Mouse (Mus musculus): ENCODE measurements around the gene Itgb5.
A peak's percentile ranks its signal among the peaks of the same experiment; 100 is the strongest.

Gene Itgb5

DNA sequence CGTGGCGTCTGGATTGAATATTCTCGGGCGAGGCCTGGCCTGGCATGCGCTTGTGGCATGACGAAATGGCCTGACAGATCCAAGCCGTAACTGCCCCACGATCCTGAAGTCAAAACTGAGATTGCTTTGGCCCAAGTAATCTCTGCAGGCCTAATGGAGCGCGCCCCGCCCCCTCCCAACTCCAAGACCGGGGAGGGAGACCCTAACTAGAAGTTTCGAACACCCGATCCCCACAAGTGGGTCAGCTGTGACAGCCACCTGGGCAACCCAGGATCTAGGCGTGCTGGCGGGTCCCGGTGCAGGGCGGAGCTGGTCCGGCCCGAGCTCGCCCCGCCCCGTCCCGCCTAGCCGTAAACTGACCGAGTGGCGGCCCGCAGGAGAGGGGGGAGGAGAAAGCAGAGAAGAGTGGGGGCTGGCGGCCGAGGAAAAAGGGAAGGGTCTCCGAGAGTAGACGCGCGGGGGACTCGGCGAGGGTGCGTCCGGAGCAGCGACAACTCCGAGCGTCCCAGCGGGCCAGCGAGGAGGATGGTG lies at the start of gene Itgb5:
Gene Itgb5, plus strand, starts transcription at position 365 of the 531 bp plus-strand sequence.
- DNase-seq = peak; percentile 80 to 85

DNA sequence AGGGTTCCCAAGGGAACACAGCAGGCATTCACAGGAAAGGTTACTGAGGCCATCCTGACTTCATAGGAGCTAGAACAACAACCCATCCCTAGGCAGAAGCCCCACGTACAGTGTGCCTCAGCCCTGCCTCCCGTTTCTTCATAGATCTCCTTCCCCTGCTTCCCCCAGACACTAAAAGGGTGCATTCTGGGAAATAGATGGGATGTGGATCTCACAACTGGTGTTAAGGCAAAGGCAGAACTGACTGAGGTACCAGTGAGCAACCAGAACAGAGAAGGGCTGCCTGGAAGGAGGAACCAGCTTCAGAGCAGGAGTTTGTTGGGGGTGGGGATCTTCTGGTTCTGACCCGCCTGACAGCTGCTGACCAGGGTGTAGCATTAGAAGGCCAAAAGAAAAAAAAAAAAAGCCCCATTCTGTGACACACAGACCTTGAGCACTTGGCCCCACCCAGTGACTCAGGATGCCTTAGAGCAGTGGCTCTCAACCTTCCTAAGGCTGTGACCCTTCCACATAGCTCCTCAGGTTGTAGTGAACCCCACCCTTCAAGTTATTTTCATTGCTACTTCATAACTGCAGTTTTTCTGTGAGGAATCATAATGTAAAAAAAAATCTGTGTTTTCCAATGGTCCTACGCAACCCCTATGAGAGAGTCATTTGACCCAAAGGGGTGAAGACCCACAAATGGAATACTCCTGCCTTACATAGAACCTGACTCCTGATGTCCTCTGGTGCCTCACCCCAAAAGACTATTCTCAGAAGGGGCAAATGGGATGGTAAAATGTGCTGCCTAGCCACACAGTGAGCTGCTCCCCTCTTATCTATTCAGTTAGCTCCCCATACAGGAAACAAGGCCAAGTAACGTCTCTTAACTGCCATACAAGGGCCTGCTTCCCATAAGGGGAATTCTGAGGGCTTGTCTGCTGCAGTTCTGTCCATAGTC lies 47.4 kb upstream of the Itgb5 start:
- no peak for DNase-seq

DNA sequence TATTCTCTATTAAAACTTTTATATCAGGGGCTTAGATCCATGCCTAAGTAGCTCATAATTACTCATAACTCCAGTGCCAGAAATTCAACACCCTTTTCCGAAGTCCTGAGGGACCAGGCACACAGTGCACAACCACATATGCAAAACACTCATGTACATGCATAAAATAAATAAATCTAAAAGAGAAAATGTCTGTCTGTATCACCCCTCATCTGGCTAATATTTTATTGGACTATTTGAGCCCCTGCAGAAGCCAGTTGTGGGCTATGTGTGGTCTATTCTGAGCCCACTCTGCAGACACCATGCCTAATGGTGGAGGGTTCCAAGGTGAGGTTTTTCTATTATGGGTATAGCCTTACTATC lies 46.8 kb upstream of the Itgb5 start:
- no peak for DNase-seq

DNA sequence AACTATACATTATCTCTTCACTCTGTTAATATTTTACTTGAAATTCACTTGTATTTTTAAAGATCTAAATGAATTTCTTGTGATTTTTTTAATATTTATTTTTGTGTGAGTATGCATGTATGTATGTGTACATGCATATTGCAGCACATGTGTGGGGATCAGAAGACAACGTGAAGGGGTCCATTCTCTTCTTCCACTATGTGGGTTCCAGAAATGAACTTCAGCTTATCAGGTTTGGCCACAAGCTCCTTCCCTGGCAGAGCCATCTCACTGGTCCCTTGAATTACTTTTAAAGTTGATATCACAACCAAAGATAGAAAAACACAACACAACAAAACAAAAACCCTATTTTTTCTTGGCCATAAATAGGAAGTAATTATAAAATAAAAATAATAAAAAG lies 44.9 kb upstream of the Itgb5 start:
- DNase-seq = no peak

DNA sequence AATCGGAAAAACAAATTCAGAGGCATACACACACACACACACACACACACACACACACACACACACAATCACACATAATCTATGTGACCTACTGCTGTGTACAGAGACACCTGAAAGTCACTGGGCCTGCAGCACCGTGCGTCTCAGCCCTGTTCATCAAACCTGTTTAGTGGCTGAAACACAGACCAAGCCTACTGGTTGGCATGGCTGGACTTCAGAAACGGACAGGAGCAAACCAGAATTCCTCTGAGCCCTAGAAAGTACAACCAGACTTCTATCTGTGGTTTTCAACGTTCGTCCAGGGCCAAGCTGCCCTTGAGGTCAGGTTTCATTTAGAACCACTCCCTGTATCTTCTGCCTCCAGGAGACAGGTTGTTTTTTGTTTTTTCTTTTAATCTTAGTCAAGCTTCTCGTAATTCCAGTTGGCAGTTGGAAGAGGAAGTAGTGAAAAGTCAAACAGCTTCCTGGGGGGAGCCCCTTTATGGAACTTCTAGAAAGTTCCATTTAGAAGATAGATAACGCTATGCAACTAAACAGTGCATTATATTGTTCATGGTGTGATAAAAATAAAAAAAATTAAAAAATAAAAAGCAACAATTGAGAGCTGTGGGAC lies 44.3 kb upstream of the Itgb5 start:
- DNase-seq = no peak

DNA sequence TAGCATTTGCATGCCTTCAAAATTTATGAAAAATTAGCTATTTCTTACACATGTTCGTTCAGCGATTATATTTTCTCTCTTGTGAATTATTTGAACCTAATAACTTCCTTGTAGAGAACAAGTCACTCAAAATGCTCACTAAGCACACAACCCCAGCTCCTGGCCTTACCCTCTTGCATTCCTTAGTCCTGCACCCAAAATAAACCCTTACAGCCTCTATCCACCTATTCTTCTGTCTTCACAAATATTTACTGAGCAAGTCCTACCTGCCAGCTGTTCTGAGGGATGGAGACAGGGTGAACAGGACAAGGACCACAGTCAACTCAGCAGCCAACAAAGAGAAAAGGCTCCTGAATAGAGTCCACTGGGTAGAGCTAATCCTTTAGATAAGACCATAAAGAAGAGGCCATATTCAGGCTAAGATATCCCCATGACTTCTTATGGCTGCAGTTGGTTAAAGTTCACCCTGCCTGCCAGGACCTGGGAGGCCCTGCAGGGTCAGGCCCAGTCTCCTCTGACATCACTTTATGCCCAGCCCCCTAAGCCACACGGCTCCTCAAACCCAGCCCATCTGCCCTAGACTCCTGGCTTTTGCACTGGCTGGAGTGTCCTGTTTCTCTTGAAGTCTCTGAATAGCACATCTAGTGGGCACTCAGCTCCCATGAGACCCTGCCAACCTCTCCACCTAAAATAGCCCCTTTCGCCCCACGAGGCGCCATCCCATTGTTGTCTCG lies 42.6 kb upstream of the Itgb5 start:
- no peak for DNase-seq

DNA sequence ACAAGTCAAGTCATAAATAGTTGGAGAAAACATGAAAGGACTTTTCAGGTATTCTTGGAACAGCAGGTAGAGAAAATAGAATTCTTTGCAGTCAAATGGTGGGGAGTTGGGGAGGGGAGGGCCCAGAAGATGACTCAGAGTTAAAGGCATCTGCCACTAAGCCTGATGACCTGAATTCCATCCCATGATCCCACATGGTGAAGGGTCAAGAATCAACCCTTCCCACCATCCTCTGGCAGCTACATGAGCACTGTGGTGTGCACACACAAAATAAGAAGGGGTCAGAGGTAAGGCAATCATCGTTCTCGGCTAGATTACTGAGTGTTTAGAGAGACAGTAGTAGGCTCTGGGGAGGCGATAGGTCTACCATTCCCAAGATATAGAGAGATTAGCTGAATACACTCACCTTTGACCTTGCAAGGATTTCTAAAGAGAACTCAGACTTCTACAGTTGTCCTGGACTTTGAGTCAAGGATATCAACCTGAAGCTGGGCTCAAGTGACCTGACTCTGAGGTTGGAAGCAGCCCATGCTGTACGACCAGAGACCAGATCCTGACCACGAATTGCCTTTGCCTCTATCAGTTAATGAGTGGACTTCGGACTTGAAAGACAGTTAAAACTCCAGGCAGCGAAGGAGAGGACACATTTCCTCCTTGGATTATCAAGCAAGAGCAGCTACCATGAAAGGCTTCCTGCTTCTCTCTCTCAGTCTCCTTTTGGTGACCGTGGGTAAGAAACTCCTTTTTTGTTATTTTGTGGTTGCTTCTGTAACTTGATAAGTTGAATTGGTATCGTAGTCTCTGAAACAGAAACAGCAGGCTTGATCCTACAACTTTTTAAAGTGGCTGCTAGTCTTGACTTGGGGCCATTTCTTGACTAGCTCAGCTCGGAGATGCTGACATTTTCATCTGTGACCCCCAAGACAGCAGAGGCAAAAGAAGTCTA lies 35.3 kb upstream of the Itgb5 start, which contains the start of gene Muc13:
Gene Muc13, plus strand, starts transcription at position 192 of the 946 bp plus-strand sequence.
- no peak for DNase-seq

DNA sequence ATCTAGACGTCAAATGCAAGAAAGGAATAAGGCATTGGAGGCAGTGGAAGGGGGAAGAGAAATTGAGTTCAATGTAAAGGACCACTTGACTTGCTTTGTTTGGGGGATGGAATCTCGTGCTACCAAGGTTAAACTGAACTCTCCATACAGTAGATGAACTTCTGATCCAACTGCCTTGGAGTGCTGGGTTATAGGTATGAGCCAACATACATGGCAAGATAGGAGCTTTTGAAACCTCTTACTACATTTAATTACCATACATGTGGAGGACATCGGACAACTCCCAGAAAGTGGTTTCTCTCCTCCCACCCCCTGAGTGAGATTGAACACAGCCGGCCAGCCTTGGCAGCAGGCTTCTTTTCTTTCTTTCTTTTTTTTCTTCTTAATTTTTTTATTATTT lies 34.4 kb upstream of the Itgb5 start:
- no peak for DNase-seq

DNA sequence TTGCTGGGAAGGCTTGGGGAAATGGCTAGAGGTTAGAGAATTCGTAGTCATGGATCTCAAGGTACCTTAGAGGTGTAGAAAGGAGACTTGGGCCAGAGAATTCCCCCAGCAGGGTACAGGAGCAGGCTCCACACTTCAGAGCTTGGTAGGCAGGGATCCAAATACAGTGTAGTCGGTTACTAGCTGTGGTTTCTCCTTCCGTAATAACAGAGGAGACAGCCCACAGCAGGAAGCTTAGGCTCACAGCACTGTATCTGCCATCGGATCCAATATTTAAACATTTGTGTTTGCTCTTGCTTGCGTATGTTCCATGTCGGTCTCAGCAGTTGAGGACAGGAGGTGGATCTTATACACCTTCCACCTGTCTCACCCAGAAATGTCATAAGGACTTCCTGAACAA lies 33.6 kb upstream of the Itgb5 start:
- DNase-seq = no peak

DNA sequence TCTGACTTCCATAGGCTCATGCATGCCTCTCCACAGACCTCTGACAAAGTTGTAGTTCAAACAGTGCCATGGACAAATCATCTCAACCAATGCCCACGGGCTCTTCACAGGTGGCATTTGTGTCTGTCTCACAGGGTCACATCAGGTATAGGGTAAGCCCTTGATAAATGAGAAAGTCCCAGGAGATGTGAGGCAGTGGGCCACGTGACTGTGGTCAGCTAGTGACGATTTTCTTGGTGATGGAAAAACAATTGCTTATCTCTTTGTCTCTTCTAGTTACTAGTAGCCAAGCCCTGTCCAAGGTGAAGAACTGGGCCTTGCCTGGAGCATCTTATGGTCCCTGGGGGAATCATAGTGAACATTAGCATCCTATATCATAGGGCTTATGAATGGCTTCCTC lies 32.7 kb upstream of the Itgb5 start:
- DNase-seq = no peak

DNA sequence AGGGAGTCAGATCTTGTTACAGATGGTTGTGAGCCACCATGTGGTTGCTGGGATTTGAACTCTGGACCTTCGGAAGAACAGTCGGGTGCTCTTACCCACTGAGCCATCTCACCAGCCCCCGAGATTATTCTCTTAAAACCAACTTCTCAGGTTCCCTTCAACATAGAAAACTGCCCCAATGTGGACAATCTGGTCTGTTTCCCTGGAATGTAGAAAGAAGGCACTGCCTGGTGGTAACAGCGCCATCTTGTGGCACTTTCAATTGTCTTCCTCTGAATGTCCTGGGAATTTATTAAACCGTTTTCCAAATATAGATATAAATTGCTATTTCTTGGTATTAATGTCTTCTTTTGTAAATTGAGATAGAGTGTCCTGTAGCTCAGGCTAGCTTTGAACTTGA lies 31.6 kb upstream of the Itgb5 start:
- DNase-seq = peak; percentile 60 to 81

DNA sequence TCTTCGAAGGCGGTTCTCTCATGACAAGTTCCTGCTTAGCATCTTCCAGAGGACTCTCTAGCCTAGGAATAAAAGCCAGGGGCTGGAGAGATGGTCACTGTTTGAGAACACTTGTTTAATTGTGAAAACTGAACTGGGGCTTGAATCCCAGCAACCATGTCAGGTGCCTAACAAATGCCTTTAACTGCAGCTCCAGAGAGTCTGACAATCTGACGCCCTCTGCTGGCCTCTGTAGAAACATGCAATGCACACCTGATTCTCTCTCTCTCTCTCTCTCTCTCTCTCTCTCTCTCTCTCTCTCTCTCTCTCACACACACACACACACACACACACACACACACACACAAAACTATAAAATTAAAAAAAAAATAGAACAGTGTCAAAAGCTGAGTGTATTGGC lies 19.5 kb upstream of the Itgb5 start:
- DNase-seq = no peak

DNA sequence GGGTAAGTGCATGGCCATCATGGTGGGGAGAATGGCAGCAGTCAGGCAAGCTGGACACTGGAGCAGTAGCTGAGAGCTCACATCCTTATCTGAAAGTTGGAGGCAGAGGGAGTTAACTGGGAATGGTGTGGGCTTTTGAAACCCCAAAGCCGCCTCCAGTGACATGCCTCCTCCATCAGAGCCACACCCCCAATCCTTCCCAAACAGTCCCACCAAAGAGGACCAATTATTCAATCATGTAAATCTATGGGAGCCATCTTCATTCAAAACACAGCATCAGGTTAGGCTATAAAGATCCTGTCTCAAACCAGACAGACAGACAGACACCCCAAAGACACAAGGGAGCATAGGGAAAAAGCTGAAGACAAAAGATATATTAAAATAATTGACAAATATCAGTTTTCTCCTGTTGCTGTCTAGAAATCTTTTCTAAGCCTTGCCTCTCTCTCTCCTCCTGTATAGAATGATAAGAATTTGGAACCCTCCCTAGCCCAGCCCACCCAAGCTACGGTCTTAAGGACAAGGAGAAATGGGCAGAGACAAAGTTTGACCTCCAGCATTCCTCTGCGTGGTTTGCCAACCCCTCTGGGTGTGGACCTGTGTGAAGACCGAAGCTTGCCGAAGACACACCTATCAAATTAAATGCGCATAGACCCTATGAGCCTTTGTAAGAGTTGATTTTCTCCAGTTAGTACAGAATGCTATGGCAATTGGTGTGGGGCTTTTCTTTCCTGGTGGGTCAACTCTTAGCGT lies 10.9 kb upstream of the Itgb5 start:
- no peak for DNase-seq

DNA sequence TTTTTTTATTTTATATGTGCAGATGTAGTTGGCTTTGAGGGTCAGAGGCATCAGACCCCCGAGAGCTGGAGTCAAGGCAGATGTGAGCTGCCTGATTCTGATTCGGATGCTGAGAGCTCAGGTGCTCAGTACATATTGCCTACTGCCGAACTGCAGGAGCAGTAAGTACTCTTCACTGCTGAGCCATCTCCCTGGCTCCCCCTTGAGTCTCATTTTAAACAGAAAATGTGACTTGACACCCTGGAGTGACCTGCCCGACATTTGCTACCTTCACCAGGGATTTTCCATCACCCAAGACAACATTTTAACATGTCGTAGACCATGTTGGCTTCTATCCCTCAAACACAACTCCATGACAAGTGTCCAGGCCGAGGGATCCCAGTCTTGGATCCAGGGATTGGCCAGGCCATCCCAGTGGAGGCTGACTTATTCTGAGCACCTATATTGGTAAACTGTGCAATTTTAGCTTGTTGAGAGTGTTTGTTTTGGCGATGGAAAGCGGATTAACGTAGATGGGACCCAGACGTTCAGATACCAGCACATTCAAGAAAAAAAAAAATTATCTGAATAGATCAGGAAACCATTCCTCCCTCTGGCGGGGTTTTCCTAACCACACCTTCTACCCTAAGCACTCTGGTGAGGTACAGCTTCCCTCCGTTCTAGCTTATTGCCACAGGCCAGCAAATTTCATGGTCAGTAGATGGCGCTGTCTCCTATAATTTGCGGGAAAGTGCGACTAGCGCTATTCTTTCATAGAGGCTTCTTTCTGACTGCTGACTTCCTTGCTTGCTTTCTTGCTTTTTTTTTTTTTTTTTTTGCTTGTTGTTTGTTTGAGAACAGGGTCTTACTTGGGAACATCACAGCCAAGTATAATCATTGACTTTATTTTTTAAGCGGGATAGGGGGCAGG lies 8.9 kb upstream of the Itgb5 start:
- DNase-seq = peak; percentile 90 to 95

DNA sequence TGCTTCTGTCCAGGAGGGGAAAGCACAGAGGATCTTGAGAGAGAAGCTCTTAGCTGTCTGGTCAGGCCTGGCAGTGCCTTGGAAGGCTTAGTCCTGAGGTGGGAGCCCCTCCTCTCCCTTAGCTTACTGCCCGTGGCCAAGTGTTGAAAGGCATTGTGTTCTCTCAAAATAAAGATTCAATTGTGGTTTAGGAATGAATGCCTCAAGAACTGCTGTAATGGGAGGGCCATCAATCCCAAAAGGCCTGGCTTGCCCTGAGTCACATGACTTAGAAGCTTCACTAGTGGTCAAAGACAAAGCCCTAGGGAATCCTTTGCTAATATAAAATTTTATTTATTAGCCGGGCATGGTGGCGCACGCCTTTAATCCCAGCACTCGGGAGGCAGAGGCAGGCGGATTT lies 4.9 kb upstream of the Itgb5 start:
- DNase-seq = no peak

DNA sequence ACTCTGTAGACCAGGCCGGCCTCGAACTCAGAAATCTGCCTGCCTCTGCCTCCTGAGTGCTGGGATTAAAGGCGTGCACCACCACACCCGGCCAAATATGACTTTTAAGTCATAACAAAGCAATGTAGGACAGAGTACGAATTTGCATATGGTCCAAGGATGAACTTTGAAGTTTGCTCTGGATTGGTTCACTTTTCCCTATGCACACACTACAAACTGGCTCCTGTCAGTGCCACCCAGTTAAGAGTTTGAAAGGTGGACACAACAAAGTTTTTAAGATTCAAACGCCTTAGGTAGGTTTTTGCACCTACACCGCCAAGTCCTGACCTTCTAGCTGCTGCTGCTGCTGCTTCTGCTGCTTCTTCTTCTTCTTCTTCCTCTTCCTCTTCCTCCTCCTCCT lies 969 bp upstream of the Itgb5 start:
- DNase-seq = no peak

DNA sequence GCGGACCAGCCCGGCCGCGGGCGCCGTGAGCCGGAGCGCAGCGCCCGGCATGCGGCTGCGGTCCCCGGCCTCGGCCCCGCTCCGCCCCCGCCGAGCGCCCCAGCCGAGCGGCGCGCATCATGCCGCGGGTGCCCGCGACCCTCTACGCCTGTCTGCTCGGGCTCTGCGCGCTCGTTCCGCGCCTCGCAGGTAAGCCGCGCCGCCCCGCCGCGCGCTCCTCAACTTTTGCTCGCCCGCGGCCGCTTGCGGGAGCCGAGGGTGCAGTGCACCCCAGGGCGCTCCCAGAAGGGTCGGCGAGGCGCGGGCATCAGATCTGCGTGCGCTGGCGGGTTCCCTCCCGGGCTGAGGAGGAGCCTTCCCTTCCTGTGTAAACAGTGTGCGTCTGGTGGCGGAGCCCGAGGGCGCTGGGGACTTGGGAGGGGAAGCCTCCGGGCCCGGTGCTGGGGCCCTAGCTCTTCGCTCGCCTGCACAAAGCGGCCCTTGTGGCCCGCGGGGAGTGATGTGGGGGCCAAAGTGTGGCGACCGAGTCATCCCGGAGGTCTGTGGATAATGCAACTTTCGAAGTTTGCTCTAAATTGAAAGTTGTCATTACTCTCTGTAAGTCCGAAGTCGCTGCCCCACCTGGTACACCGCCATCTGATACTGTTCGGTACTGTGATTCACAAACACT lies 512 bp downstream of the Itgb5 start:
- DNase-seq = peak; percentile 62 to 63

DNA sequence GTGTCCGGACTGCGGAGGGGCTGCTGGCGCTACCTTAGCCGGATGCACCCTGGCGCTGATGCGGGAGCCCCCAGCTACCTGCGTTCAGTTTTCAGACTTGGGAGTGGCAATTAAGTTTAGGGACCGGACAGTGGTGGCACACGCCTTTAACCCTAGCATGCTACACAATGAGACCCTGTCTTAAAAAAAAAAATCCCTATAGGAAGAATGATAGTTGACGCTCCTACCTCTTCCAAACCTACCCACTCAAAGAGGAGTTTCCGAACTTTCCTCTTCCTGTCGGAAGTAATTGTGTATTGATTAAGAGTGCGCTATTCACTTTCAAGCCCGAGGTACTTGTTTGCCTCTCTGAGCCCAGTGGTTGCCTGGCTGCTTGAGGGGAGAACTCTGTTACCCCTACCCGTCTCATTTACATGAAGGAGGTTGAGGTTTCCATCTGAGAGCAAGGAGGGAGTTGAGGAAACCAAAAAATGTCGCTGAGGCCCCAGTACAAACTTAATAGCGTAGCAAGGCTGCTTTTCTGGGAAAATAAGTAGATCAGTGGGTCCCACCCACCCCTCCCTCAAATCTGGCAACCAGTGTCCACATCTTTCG lies 1.1 kb downstream of the Itgb5 start:
- no peak for DNase-seq

DNA sequence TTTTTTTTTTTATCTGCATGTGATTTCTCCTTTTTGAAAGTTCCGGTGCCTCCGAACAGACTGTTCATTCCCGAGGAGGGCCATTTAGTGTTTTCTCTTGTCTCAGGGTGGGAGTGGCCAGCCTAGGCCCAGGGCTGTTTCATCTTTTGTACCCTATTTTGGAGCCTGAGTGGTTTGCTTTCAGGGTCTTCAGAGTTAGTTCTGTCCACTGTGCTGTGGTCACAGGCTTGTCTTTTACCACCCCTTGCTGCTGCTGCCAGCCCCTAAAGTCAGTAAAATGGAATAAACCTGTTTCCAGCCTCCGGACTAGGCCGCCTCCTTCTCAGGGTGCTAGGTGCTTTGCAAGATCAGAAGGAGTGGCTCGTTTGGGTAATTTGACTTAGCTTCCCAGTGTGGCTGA lies 2.6 kb downstream of the Itgb5 start:
- no peak for DNase-seq
